Mouse (Mus musculus) heart, adult 18-20 months (tissue): Measurements from ENCODE around the gene AB124611. TPM values are rescaled to one million over a fixed set of nuclear protein-coding genes. Genes with fewer than 3 reads are reported as not detected.
"Not testable (repeated sequence)": the region's sequence is repeated elsewhere in the genome, so short reads cannot be mapped to it uniquely, and the experiment has no call there.

Experiments
- DNase-seq, 2 experiments: peaks; one replicate each; pipeline ENCODE4 v3.0.0; 2021 to 2022; ENCODE audit warnings: mixed read lengths in 1 of 2
- total RNA-seq, 2 experiments: library from RNA; stranded (reverse); gene quantifications; 2 replicates each; pipeline ENCODE4 v1.2.3; 2021

AB124611 gene
- total RNA-seq, 2 experiments from 2014 or later = 1.2 to 2.9 TPM

DNA sequence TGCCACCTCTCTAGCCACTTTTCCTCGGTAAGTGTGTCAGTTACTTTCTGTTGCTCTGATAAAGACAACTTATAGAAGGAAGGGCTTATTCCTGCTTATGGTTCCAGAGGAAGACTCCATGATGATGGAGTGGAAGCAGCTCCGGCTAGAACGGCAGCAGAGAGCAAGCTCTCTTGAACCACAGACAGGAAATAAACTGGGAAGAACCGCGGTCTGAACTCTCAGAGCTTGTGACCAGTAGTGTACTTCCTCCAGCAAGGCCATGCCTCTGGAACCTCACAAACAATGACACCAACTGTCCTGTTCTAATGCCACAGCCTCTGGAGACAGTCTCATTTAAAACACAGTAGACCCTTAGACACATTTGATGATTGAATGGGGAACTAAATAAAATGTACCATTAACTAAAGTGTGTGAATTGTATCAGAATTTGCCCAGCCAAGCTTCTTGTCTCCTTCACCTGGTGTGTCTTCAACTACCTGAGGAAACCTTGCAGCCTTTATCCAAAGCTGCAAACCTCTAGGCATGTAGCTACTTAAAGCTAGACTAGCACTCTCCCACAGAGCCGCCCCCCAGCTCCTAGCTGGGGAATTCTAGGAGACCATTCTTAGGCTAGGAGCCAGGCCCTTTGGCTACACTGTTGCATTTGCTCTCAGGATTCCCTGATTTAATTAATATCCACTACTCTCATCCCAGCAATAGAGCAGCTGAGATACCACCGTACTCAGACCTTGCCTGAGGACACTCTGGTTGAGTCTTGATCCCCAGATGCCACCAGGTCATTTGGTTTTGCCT lies 637 bp upstream of the AB124611 start:
- peak in 1 of 2 experiments; percentile 58 for DNase-seq

DNA sequence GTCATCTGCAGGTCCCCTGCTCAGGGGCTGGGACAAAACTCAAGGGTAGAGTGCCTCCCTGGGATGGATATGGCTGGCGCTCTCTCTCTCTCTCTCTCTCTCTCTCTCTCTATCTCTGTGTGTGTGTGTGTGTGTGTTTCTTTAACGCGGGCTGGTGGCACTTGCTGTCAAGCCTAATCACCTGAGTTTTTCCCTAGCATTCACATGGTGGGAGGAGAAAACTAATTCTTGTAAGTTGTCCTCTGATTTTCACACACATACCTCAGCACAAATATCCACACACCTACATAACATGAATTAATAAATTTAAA lies 613 bp downstream of the AB124611 start:
- no peak for DNase-seq

DNA sequence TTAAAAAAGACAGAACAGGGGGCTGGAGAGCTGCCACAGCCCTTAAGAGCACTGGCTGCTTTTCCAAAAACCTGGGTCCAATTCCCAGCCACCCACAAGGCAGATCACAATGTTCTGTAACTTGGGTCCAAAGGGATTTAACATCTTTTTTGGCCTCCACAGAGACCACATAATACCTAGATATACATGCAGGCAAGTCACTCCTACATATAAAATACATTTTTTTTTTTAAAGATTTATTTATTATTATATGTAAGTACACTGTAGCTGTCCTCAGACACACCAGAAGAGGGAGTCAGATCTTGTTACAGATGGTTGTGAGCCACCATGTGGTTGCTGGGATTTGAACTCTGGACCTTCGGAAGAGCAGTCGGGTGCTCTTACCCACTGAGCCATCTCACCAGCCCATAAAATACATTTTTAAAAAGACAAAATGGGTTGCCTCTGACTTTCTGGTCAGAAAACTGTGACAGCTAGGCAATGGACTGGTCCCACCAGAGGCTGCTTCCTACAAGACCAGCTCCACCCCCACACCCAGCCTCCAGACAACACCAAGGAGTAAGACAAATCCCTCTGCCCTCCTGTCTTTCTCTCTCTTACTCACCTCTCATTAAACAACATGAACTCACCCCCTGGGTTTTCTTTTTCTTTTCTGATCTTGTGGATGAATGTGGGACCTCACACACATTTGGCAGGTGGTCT lies 1.3 kb downstream of the AB124611 start:
- DNase-seq = no peak

DNA sequence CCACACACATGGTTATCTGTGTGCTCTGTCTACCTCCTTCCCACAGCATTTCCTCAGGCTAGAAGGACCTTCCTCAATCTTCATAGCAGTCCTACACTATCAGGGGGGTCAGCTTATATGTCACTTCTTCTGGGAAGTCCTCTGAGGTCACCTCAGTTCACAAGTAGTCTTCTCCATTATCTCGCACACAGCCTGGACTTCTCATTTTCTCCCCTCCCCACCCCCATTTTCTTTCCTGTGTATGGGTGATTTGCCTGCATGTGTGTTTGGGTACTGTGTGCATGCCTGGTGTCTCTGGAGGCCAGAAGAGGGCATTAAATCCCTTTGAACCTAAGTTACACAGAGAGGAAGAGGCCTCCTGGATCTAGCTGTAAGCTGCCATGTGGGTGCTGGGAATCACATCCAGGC lies 1.9 kb downstream of the AB124611 start:
- DNase-seq = no peak

DNA sequence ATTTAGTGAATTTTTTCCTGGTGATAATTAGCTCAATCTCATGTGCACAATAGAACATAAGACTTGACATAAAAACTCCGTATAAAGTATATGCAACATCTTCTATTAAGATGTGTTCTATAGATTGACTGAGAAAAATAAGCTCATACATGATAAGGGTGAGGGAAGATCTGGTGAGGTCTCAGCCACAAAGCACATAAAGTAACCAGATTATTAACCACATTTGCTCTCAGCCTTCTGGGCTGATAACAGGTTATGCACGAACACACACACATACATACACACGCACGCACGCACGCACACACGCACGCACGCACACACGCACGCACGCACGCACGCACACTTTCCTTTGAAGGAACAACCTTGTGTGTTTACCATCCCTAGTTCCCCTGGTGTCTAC lies 10.5 kb downstream of the AB124611 start:
- no peak for DNase-seq

DNA sequence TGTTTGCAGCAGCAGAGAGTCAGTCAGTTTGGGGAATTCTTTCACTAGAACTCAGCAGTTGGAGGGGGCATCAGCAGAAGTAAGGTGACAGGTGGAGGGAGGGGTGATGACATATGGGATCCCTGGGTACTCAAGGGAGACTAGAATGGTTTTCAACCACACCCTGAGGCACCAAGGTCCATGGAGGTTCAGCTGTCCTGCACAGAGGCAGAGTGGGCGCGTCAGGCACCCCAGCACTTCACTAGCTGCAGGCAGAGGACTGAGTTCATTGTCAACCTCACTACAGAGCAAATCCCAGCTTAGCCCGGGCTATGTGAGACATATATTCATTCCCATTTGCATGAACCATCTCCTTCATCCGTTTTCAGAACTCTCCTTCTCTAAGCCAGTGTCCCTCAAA lies 11.0 kb downstream of the AB124611 start:
- no peak for DNase-seq

DNA sequence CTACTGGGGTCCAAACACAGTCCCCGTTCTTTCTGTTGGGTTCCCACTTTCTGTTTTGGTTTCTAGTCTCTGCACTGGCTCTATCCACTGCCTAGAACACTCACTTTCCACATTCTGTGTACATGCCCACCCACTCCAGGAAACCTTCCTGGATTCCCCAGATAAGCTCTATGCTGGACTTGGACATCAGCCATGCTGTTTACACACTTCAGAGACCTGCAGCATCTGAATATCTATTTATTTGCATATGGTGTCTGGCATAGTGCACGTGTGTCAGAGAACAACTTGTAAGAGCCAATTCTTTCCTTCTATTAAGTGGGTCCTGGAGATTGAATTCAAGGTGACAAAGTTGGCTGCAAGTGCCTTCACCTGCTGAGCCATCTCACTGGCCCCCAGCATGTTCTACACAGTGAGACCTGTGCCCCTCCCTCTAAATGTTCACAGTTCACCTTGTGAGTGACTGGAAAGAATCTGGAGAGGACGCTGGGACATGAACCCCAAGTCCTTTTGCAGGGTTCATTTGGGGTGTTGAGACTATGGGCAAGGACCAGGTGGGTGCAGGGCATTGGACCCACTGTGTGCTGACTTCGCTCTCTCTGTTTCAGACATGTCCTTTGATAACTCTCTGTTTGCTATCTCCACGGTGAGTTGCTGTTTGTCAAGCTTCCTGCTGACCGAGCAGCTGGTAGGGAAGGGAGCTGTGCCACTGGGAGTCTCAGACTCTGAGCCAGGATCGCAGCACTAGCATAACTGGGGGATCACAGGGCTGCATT lies 14.2 kb downstream of the AB124611 start:
- no peak for DNase-seq

DNA sequence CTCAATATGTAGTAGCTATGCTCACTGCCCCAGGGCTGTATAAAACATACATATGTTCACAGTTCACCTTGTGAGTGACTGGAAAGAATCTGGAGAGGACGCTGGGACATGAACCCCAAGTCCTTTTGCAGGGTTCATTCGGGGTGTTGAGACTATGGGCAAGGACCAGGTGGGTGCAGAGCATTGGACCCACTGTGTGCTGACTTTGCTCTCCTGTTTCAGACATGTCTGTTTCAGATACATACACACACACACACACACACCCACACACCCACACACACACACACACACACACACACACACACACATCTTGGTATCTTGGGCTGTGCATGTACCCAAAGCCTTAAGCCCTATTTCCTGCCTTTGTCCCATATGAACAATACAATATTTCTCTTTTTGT lies 16.0 kb downstream of the AB124611 start:
- not testable (repeated sequence) for DNase-seq

DNA sequence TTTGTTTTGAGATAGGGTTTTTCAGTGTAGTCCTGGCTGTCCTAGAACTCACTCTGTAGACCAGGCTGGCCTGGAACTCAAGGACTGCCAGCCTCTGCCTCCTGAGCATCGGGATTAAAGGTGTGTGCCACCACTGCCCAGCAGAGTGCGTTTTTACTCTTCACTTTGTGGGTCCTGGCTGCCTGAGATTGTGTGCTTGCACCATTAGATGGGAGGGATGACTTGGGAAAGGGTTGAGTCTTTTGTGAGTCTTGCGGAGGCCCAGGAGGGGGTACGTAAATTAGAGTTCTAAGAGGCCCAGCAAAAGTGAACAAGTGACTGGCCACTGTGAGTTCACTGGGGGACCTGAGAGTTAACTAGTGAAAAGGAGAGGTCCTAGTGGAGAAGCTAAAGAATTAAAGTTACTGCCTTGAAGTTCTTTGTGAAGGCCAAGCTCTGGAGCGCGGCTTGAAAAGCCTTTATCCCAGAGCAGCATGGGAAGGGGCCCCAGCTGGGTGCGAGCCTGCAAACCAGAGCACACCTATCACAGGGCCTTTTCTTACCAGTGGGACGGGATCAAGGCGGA lies 19.5 kb downstream of the AB124611 start:
- no peak for DNase-seq

DNA sequence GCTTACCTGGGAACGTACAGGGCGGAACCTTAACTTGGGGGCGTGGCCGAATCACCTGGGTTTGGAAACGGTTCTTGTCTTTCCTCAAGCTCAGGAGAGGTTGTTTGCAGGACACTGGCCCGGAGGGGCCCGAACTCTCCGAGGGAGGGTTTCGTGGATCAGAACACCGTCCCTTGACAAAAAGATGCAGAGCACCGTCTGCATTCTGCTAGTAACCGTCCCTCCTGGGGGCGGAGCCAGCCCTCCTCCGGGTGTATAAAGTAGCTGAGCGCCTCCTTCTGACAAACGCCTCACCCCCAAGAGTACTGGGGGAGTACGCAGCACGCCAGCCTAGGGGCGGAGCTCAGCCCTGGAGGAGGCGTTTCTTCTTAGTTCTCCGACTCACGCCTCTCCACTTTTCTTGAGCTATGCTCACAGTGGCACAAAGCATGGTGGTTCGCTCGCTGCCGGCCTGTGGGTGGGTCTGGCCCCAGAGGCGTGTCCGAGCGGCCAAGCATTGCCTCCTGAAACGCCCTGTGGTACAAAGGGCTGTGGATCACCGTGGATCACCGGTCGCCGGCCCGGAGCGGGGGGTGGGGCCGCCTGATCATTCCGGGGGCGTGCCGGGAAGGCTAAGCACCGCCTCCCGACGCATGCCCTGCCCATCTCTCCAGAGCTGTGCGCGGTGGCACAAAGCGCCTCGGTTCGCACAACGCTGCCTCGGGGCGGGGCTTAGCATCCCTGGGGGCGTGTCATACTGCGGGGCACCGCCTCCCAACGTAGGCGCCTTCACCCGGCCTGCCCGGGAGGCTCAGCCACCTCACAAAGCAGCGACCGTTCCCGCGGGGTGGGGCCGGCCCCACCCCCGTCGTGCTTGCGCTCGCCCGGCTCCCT lies 20.2 kb downstream of the AB124611 start:
- peak; percentile 99 for DNase-seq

DNA sequence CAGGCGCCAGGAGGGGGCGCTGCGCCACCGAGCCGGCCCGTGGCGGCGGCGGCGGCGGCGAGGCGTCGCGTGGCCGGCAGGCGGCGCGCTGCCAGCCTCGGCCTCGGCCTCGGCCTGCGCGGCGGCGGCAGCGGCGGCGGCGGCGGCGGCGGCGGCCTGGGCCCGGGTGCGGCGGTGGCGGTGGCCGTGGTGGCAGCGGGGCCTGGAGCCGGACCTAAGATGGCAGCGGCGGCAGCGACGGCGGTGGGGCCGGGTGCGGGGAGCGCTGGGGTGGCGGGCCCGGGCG lies 20.8 kb downstream of the AB124611 start, which contains the start of gene Carm1:
Gene Carm1, plus strand, starts transcription at position 106 of the 286 bp plus-strand sequence.
- DNase-seq = no peak

DNA sequence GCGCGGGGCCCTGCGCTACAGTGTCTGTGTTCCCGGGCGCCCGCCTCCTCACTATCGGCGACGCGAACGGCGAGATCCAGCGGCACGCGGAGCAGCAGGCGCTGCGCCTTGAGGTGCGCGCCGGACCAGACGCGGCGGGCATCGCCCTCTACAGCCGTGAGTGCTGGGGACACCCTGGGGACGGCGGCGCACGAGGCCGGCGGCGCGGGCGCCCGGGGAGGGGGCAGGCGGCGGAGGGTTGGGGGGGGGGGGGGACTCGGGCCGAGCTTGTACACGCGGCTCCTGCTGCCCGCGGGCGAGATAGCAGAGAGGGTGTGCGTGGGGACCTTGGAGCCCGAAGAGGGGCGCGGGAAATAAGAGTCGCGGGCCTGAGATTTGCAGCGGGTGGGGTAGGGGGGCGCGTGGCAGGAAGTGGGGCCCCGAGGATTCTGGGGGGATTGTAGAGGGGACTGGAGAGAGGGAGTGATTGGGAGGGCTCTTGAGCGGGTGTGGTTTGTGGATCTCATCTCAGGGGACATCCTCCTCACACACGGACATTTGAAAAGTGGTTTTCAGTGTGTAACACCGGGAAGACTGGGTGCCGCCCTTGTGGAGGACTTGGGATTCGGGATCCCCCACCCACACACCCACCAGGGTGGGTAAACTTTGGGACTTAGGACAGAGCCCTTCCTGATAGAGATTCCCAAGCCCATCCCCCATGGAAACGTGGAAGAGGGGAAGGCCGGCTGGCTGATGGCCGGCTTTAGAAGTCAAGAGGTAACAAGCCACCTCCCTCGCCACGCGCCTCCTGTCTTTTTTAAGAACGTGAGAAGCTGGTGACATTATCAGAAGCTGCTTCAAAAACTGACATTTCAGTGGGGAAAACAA lies 21.3 kb downstream of the AB124611 start:
- DNase-seq = peak; percentile 69 to 74

DNA sequence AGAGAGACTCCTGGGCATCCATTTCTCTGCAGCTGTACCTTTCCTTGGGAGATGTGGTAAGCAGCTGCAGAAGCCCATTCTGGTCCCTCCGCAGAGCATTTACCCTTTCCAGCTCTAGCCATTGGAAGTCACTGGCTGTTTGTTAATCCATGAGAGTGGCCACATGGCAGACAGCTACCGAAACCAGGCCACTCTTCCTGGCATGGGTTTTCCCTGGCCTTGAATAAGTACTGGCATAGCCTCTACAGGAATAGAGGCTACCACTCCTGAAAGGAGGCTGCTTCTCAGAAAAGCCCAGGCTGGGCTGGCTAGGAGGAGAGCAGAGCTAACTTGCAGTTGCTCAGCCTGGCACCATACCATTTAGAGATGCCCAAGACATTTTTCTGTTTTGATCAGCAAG lies 25.1 kb downstream of the AB124611 start:
- no peak for DNase-seq

DNA sequence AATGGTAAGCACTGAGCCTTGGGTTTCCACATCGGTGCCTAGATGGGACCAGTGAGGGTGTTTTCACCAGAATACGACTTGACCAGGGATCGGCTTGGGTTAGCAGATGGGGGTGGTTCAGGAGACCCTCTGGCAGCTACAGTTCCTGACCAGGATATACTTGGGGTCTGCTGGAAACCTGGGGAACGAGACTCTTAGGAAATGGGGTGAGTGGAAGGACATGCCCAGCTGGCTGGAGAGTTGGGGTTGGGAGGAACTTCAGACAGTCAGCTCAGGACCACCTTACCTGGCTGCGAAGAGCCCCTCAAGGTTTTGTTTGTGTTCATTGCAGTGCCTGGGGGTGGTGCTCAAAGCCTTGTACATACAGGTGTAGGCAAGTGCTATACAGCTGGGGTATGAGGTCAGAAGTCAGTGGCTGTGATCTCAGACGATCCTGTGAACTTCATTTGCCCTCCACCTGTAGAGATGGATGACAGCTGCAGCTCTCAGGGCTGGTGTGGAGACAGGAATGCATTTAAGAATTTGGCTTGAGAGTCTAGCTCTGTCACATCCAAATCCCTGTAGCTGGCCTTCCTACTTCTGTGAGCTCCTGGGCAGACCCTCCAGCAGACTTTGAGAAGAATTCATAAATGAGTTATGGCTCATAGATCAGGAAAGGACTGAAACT lies 27.8 kb downstream of the AB124611 start:
- DNase-seq = no peak

DNA sequence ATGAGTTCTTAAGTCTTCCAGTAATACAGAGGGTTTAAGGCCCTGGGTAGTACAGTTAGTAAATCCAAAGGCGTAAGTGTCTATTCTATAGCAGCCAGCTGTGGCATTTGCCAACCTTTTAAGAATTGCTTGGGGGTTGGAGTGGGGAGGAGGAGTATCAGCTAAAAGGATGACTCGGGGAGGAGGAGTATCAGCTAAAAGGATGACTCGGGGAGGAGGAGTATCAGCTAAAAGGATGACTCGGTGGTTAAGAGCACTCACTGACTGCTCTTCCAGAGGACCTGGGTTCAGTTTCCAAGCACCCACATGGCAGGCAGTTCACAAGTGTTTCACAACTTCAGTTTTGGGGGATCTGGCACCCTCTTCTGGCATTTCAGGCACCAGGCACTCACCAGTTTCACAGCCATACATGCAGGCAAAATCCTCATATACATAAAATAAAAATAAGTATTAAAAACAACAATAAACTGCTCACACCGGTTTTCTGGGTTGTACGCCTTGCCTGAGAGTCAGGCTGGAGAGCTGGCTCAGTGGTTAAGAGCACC lies 29.3 kb downstream of the AB124611 start:
- DNase-seq = no peak

DNA sequence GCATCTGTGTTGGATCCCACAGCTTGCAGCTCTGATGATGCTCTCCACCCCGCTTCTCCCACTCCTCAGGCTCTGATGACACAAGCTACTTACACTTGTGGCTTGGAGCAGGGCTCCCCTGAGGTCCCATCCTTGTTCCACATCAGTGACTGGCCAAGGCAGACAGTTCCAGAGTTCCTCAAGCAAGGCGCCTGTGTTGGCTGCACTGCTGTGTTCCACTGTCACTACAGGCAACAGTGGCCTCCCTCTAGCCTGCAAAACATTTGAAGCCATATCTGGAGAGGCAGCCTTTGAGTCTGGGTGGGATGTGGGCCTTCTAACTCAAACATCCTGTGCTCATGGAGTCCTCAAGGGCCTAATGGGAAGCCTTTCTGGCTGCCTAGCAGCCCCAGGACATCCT lies 31.0 kb downstream of the AB124611 start:
- no peak for DNase-seq

DNA sequence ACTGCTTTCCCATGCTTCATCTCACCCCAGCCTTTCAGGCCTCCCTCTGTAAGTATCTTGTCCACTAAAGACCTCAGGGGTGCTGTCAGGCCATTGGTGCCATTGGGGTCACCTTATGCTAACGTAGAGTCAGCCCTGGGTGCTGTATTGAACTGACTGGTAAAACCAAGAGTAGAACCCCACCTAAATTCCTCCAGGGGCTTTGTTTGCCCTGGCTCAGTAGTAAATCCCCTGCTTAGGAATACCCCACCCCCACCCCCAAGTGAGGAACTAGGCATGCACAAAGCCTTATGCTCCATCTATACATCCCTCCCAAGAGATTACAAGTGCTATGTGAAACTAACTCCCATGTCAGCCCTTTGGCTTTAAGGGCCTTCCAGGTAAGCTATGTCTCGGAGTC lies 31.6 kb downstream of the AB124611 start:
- no peak for DNase-seq

DNA sequence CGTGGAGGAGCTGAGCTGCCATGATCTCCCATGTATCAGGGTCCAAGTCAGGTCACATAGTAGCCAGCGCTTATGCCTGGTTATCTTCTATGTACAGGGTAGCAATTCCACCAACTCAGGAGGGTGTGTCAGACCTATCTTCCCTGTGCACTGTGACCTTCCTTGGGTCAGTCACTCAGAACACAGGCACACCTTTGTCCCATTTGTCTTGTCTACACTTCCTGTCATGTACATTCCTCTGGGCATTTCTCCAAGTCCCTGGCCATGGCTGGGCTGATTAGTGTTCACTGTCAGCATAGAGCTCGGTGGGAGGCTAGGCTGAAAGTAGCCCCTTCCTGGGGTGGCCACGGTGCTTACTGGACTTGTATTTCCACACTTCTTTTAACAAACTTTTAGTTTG lies 32.4 kb downstream of the AB124611 start:
- peak; percentile 36 to 37 for DNase-seq

DNA sequence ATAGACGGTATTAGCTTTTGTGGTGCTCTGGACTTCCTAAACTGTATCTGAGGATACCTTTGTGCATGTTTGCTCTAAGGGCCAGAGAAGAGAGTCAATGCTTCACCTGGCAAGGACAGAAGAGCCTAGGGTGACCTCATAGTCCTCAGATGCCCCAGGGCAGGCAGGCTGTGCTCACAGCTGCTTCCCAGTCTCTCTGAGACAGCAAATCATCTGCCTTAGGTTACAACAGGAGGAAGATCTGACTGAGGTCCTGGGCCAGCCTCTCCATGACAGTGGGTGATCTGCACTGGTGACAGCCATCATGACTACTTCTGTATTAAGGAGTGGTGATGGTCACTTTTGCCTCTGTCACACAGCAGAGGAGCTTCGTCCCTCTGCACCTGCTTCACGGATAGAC lies 33.2 kb downstream of the AB124611 start:
- DNase-seq = no peak

DNA sequence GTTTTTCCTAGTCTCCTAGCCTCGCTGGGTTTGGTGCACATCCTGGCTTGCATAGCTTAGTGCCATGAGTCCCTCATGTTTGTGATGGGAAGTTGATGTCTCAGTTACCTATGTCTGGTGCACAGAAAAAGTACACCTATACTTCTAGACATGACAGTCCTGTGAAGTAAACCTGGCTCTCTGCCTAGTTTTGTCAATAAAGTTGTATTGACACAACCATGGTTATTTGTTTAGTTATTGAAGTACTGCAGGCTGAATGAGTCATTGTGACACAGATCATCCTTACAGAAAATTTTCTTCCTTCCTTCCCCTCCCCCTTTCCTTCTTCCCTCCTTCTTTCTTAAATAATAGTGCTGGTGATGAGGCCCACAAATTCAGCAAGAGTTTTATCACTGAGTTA lies 38.4 kb downstream of the AB124611 start:
- no peak for DNase-seq
